Mouse (Mus musculus) lung, embryonic 15.5 days (tissue): ENCODE results near the gene Irf8. TPM values are rescaled to one million over a fixed set of nuclear protein-coding genes. Genes with fewer than 3 reads are reported as not detected.

Experiments used
- ATAC-seq: fragments of 200-750 bp; cut with Nextera tagmentation; 2 replicates; pipeline ENCODE4 v1.8.0; 2017; ENCODE audit warnings: moderate number of reproducible peaks, borderline replicate concordance; ENCODE audit not compliant: low FRiP score, low TSS enrichment; ENCODE audit errors: extremely low read depth
- H3K27ac ChIP-seq: fragments of 300-500 bp; sonication (generic); 2 replicates; pipeline ENCODE4 v1.5.1; 2015; ENCODE audit warnings: moderate library complexity, mild to moderate bottlenecking, inconsistent platforms
- H3K27me3 ChIP-seq: fragments of 300-500 bp; sonication (generic); 2 replicates; pipeline ENCODE4 v1.6.1; 2015; ENCODE audit warnings: inconsistent platforms
- H3K36me3 ChIP-seq: fragments of 300-500 bp; sonication (generic); 2 replicates; pipeline ENCODE4 v1.6.1; 2015; ENCODE audit warnings: inconsistent platforms
- H3K4me1 ChIP-seq: fragments of 300-500 bp; sonication (generic); 2 replicates; pipeline ENCODE4 v1.6.1; 2015; ENCODE audit warnings: inconsistent platforms
- H3K4me2 ChIP-seq: fragments of 300-500 bp; sonication (generic); 2 replicates; pipeline ENCODE4 v1.6.1; 2015; ENCODE audit warnings: inconsistent platforms, mild to moderate bottlenecking, moderate library complexity
- H3K4me3 ChIP-seq: fragments of 300-500 bp; sonication (generic); 2 replicates; pipeline ENCODE4 v1.5.1; 2015; ENCODE audit warnings: mild to moderate bottlenecking, inconsistent platforms
- H3K9ac ChIP-seq: fragments of 300-500 bp; sonication (generic); 2 replicates; pipeline ENCODE4 v1.6.1; 2015; ENCODE audit warnings: inconsistent platforms
- H3K9me3 ChIP-seq: fragments of 300-500 bp; sonication (generic); 2 replicates; pipeline ENCODE4 v1.6.1; 2016; ENCODE audit warnings: inconsistent platforms
- WGBS: fragments of 180-500 bp; shearing (Covaris S2); methylation state at CpG from one replicate; pipeline ENCODE4 v1.1.7; 2015; 5-methylcytosine and 5-hydroxymethylcytosine counted together
- polyA plus RNA-seq: library from polyadenylated mRNA; unstranded; fragments of >200 nt; fragmentation: Nextera tagmentation; extraction: Ambion mirVana; gene quantifications from 2 replicates; pipeline ENCODE4 v1.2.1, GENCODE M21; 2015

The Irf8 gene
- polyA plus RNA-seq, 1 experiment from 2014 or later = 18.1 TPM

DNA sequence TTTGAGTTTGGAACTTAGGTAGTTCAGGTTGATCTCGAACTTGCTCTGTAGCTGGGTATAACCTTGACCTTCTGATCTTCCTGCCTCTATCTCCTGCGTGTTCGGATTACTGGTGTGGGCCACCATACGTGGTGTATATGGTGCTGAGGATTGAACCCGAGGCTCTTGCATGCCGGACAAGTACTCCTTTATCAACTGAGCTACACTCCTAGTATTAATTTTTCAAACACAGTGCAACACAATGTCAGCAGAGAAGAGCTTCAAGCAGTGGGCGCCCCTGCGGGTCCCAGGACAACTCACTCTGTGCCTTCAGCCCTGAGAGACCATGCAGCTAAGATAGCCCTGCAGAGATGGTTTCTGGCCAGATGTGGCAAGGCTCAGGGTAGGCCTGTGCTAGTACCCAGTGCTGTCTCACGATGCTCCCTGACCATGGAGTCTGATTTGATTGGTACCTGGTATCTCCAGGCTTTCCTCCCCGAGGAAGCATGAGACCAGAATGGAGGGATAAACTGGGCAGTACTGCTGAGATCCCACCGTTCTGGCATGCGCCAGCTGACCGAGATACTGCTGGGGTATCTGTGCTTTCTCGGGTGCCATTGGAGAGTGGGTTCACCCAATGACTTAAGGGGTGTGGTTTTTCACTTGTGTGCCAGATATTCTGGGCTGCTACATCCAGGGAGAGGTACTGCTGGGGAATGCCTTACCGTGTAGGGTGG, 5.8 kb downstream of the Irf8 start:
- no peak overlapping the region for H3K9ac ChIP-seq
- no peaks in the 10 kb centered on the region for H3K36me3 ChIP-seq
- H3K4me2 ChIP-seq = no peak overlapping the region
- peaks cover 39% of the 10 kb centered on the region for H3K4me1 ChIP-seq
- ATAC-seq = no peak
- peak overlapping the region; percentile 83; the same call in 1 of the 2 replicates for H3K27ac ChIP-seq
- no peak overlapping the region for H3K4me3 ChIP-seq
- 88% methylated on average over 15 of the region's 15 CpGs for WGBS
- H3K9me3 ChIP-seq = no peaks in the 10 kb centered on the region
- H3K27me3 ChIP-seq = peaks cover 14% of the 10 kb centered on the region

DNA sequence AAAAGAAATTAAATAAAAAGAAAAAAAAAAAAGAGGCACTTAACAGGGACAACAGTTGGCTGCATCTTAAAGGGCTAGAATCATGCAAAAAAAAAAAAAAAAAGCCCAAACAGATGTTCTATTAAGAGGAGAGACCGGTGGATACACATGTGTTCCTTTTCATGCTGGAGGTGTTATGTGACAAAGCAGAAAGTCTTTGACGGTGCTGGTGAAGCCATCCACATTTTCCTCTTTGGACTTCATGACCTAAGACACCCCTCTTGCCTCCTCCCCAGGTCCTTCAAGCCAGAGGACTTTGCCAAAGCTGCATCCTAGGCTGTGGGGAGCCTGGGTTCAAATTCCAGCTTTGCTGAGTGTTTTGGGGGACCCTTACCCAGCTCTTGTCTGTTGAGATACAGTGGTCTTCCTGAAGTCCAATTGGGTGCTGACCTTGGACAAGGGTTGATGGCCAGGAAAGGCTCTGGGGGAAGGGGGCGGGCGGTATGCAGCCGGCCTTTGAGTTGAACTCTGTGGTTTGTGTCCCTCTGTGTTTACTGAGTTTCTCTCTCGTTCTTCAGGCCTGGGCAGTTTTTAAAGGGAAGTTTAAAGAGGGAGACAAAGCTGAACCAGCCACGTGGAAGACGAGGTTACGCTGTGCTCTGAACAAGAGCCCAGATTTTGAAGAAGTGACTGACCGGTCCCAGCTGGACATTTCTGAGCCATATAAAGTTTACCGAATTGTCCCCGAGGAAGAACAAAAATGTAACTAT, 7.2 kb downstream of the Irf8 start:
- Histone ChIP-seq H3K4me2 (no peak overlapping the region), H3K27ac (peak overlapping the region; percentile 83), H3K4me3 (no peak overlapping the region), H3K9me3 (no peaks in the 10 kb centered on the region), H3K27me3 (peaks cover 2% of the 10 kb centered on the region; the same call in 1 of the 2 replicates), H3K9ac (no peak overlapping the region), H3K4me1 (peaks cover 39% of the 10 kb centered on the region), H3K36me3 (no peaks in the 10 kb centered on the region)
- 27% methylated on average over 12 of the region's 12 CpGs for WGBS
- peak; percentile 78 for ATAC-seq

DNA sequence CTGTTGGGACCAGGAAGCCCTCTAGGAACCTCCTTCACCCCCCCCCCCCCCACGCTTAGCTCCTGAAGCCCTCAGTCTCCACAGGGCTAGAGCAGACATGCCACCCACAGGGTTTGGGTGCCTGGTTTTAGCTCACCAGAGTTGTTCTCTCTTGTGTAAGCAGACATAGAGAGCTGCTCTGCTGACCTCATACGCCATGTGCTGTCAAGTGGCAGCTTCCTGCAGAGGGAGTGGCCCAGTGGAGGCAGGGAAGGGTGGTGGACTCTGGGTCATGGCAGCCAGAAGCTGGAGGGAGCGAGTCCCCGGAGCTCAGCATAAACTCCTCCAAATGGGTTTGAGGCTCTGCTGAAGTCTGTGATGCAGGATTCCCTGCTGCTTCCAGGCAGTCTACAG, 7.7 kb downstream of the Irf8 start:
- Histone ChIP-seq H3K4me1 (peaks cover 39% of the 10 kb centered on the region), H3K9ac (no peak overlapping the region), H3K4me2 (no peak overlapping the region), H3K9me3 (no peaks in the 10 kb centered on the region), H3K27me3 (no peaks in the 10 kb centered on the region), H3K4me3 (no peak overlapping the region), H3K27ac (peak overlapping the region; percentile 83), H3K36me3 (no peaks in the 10 kb centered on the region)
- WGBS = 17% methylated on average over 4 of the region's 4 CpGs
- ATAC-seq = peak; percentile 71

DNA sequence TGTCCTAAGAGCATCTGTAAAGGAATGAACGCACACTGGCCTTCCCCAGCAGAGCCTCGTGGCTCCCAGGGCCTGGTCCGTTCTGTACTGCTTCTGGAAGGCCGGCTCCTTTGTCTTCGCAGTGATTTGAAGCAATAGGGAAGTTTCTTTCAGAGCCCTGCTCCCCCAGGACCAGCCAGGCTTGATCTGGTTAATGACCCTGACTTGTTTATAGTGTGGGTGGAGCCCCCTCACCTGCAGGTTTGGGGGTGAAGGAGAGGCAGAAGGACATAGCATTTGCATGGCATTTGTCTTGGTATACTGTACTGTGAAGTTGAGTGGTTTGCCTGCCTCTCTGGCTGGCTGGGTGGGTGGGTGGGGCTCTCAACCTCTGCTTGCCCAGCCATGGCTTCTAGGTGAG, 8.3 kb downstream of the Irf8 start:
- WGBS = 83% methylated on average over 5 of the region's 5 CpGs
- no peaks in the 10 kb centered on the region for H3K36me3 ChIP-seq
- peak overlapping the region; percentile 83 for H3K27ac ChIP-seq
- no peaks in the 10 kb centered on the region for H3K9me3 ChIP-seq
- no peak overlapping the region for H3K9ac ChIP-seq
- no peak for ATAC-seq
- H3K4me1 ChIP-seq = peaks cover 35% of the 10 kb centered on the region
- H3K27me3 ChIP-seq = no peaks in the 10 kb centered on the region
- H3K4me3 ChIP-seq = no peak overlapping the region
- H3K4me2 ChIP-seq = no peak overlapping the region

DNA sequence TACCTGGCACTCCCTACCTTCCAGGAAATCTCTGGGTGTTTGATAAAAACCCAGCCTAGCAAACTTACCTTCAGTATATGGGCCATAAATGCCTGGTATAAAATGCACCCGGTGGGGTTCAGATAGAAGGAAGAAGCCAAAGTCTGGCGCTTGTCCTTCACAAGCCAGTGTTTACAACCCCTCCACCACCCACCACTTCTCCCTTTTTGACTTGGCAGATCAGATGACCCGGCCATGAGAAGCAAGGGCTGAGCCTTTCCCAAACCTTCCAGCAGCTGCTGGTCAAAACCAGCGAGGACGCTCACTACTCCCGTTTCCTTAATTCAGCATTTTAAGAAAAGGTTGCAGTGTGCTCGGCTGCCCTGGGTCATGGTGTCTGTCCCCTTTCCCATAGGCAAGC, 9.1 kb downstream of the Irf8 start:
- H3K4me3 ChIP-seq = no peak overlapping the region
- no peak for ATAC-seq
- H3K9ac ChIP-seq = no peak overlapping the region
- H3K27ac ChIP-seq = no peak overlapping the region
- peaks cover 35% of the 10 kb centered on the region for H3K4me1 ChIP-seq
- no peaks in the 10 kb centered on the region for H3K36me3 ChIP-seq
- 62% methylated on average over 7 of the region's 7 CpGs for WGBS
- H3K4me2 ChIP-seq = no peak overlapping the region
- H3K9me3 ChIP-seq = no peaks in the 10 kb centered on the region
- no peaks in the 10 kb centered on the region for H3K27me3 ChIP-seq

DNA sequence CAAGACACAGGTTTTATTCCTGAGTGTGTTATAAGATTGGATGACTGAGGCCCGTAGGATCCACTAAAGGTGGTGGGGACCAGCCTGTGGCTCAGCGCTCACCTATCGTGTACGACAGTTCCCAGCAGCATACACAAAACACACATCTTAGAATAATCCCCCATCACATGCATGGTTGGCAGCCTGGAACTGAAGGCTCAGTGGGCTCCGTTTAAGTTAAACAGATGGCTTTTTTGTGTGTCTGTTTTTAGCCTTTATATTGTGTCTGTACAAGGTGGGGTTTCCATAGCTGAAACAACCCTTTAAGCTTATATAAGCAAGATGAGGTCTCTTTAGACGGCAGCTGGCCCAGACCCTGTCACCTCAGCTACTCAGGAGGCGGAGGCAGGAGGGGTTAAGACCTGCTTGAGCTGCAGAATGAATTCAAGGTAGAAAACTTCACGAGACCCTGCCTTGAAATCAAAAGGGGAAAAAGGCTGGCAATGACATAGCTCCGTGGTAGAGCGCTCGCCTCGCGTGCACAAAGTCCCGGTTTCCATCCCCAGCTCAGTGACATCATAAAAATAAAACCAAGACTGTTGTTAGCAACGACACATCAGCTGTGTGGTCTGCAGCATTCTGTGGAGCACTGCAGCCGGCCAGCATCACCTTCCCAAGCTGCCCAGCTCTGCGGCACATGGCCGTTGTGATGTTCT, 10.0 kb downstream of the Irf8 start:
- Histone ChIP-seq H3K36me3 (no peaks in the 10 kb centered on the region), H3K27ac (no peak overlapping the region), H3K4me3 (no peak overlapping the region), H3K9ac (no peak overlapping the region), H3K4me2 (no peak overlapping the region), H3K4me1 (peaks cover 35% of the 10 kb centered on the region), H3K27me3 (no peaks in the 10 kb centered on the region), H3K9me3 (no peaks in the 10 kb centered on the region)
- WGBS = 77% methylated on average over 18 of the region's 18 CpGs
- no peak for ATAC-seq

DNA sequence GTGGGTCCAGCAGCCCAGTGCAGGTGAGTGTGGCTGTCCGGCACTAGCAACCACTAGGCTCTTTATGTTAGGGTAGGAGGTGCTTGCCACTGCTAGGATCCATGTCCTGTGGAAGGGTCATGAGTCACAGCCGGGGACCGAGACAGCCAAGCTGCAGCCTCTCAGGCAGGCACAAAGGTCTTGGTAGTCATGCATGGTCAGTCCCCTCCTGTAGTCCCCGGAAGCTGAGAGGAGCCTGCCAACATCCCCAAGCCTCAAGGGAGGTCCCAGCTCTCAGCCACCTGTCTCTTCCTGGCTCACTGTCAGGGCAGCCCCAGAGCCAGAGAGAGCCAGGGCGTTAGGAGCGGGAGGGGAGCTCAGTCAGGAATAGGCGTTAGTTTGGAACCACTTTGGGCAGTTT, 11.1 kb downstream of the Irf8 start:
- H3K4me2 ChIP-seq = no peak overlapping the region
- no peaks in the 10 kb centered on the region for H3K27me3 ChIP-seq
- H3K27ac ChIP-seq = no peak overlapping the region
- 86% methylated on average over 7 of the region's 7 CpGs for WGBS
- no peaks in the 10 kb centered on the region for H3K36me3 ChIP-seq
- H3K4me1 ChIP-seq = peaks cover 42% of the 10 kb centered on the region
- H3K9ac ChIP-seq = no peak overlapping the region
- no peak for ATAC-seq
- no peaks in the 10 kb centered on the region for H3K9me3 ChIP-seq
- no peak overlapping the region for H3K4me3 ChIP-seq

DNA sequence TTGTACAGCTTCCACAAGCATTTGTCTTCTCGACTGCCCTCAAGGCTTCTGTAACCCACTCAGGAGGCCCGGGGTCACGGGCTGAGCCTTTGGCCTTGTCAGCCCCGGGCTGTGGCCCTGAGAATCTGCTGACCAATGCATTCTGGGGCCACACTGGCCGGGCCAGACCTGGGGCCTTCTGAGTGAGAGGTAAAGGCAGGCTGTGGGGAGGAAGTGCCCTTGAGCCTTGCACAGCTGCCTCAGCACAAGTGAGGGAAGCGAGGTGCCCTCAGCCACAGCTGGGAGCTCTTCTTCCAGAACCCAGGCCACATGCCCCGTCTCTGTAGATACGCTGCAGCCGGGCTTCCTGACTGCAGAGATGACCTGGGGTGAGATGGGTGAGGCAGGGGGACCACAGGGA, 14.5 kb downstream of the Irf8 start:
- no peak for ATAC-seq
- H3K27me3 ChIP-seq = no peaks in the 10 kb centered on the region
- no peak overlapping the region for H3K4me2 ChIP-seq
- H3K9ac ChIP-seq = no peak overlapping the region
- WGBS = 73% methylated on average over 9 of the region's 9 CpGs
- H3K27ac ChIP-seq = 0 out of 2 replicates have a peak overlapping the region, but pooled peaks have one; percentile 17
- H3K4me3 ChIP-seq = no peak overlapping the region
- H3K4me1 ChIP-seq = peaks cover 21% of the 10 kb centered on the region
- no peaks in the 10 kb centered on the region for H3K9me3 ChIP-seq
- H3K36me3 ChIP-seq = no peaks in the 10 kb centered on the region

DNA sequence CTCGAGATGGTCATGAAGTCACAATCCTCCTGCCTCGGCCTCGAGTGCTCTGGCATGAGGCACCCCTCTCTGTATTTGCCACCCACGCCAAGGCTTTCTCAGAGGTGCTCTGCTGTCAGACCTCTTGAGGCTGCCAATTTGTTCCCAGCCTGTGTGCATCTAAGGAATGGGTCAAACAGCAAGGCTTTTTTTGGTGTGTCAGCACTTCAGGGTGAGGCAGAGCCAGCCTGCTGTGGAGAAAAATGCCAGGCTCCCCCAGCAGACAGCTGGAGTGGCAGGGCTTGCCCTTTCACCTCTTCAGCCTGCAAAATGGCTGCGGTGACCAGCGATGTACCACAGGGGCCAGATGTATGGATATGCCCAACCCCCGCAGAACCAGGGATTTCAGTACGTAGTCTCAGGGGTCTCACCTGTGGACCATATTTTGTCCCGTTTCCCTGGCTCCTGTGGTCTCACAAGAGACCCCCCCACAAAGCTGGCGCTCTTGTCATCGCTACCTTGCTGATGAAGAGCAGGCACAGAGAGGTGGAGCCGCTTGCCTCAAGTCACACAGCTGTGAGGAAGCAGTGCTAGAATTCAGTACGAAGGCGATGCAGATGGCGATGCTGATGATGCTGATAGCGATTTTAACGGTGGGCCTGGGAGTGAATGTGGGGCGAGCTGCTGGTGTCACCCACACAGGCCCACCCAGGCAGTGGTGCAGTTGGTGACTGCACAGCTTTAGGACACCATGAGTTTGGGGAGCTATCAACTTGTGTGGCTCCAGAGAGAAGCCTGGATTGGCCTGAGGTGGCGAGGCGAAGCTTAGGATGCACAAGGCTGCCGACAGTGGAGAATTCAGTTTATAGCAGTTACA, 15.3 kb downstream of the Irf8 start:
- H3K4me2 ChIP-seq = peak overlapping the region; percentile 33
- H3K36me3 ChIP-seq = no peaks in the 10 kb centered on the region
- peaks cover 29% of the 10 kb centered on the region for H3K4me1 ChIP-seq
- WGBS = 63% methylated on average over 21 of the region's 21 CpGs
- ATAC-seq = peak; percentile 16; the same call in 1 of the 2 replicates
- no peak overlapping the region; the same call in 1 of the 2 replicates for H3K9ac ChIP-seq
- no peaks in the 10 kb centered on the region for H3K9me3 ChIP-seq
- peak overlapping the region; percentile 81 for H3K27ac ChIP-seq
- peak overlapping the region; percentile 11; the same call in 1 of the 2 replicates for H3K4me3 ChIP-seq
- H3K27me3 ChIP-seq = no peaks in the 10 kb centered on the region

DNA sequence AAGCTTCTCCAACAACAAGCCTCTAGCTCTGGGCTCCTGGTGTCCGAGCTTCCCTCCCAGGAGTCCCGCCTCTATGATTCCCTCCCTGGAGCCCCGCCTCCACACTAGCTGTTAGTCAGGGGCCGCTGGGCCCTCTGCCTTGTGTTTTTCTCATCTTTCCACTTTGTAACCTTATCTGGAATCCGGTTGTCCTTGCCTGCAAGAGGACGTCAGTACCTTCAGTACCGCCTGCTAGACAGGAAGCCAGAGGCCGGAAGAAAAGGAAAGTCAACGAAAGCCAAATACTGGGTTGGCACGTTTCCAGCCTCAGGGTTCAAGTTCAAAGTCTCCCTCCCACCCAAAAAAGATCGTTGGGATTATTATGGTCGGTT, 15.9 kb downstream of the Irf8 start:
- Histone ChIP-seq H3K27me3 (no peaks in the 10 kb centered on the region), H3K9ac (no peak overlapping the region; the same call in 1 of the 2 replicates), H3K4me2 (peak overlapping the region; percentile 33), H3K4me1 (peaks cover 29% of the 10 kb centered on the region), H3K4me3 (peak overlapping the region; percentile 11; the same call in 1 of the 2 replicates), H3K27ac (peak overlapping the region; percentile 81), H3K9me3 (no peaks in the 10 kb centered on the region), H3K36me3 (no peaks in the 10 kb centered on the region)
- peak; percentile 79 for ATAC-seq
- 2% methylated on average over 12 of the region's 12 CpGs for WGBS

DNA sequence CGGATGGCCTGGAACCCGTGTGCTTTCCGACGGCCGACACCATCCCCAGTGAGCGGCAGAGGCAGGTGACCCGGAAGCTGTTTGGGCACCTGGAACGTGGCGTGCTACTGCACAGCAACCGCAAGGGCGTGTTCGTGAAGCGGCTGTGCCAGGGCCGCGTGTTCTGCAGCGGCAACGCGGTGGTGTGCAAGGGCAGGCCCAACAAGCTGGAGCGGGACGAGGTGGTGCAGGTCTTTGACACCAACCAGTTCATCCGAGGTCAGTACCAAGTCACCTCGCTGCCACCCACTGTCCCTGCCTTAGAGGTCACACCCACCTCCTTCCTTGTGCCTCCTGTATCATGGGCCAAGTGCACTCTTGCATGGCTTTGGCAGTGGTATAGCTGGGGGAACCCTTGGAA, 17.3 kb downstream of the Irf8 start:
- 94% methylated on average over 21 of the region's 22 CpGs for WGBS
- Histone ChIP-seq H3K4me3 (no peak overlapping the region), H3K9me3 (no peaks in the 10 kb centered on the region), H3K4me1 (peaks cover 29% of the 10 kb centered on the region), H3K27me3 (no peaks in the 10 kb centered on the region), H3K27ac (no peak overlapping the region), H3K36me3 (no peaks in the 10 kb centered on the region), H3K4me2 (no peak overlapping the region), H3K9ac (no peak overlapping the region)
- no peak for ATAC-seq
